8 mouse cellular contexts compared by ENCODE assay signal in genomic region chr14:55584702-55585565, GRCm38 (mm10). TPM values are rescaled to one million over a fixed set of nuclear protein-coding genes. Genes with fewer than 3 reads are reported as not detected.
DNase-seq lines count a peak whose midpoint lies in the region; ATAC-seq and TF ChIP-seq lines count a peak whose summit lies in the region.

TSS of gene Emc9 (minus strand) at chr14:55585302.

- peak within 1 kb of the TSS; percentile 70; the same call in 1 of the 2 replicates for H3K27ac ChIP-seq in hindbrain, embryonic 16.5 days (ENCODE audit: low read depth, low read length)
- peak within 1 kb of the TSS; percentile 93 for H3K27ac ChIP-seq in left cerebral cortex, adult 2 months
- H3K27ac ChIP-seq in macrophage = peak within 1 kb of the TSS; percentile 43

- 2% methylated on average over 37 of the region's 43 CpGs for WGBS in hindbrain, embryonic 16.5 days
- 12% methylated on average over 41 of the region's 43 CpGs for WGBS in macrophage (ENCODE audit: missing documents)

- TF ChIP-seq CTCF in left cerebral cortex, adult 2 months (IDR thresholded peaks at IDR 0.05) = no peak; the same call in 1 of the 2 replicates

- peak; percentile 78 for ATAC-seq in activated CD4-positive, CD25-positive, alpha-beta regulatory T cell, adult 4 months
- peak; percentile 83 for ATAC-seq in hindbrain, embryonic 16.5 days

- H3K4me3 ChIP-seq in hindbrain, embryonic 16.5 days (ENCODE audit: low read length) = peak within 1 kb of the TSS; percentile 56
- H3K4me3 ChIP-seq in left cerebral cortex, adult 2 months = peak within 1 kb of the TSS; percentile 90
- peak within 1 kb of the TSS; percentile 70 for H3K4me3 ChIP-seq in macrophage (ENCODE audit: inconsistent target)

- H3K9me3 ChIP-seq in hindbrain, embryonic 16.5 days (ENCODE audit: control insufficient read depth, low read length) = no peaks in the 10 kb centered on the region

- peak within 1 kb of the TSS; percentile 68 for H3K4me2 ChIP-seq in hindbrain, embryonic 16.5 days (ENCODE audit: low read length)

- peak; percentile 76 to 78 for DNase-seq in cerebellum, postnatal 36 days
- DNase-seq in gastrocnemius, adult 8-10 months (ENCODE audit: low spot score in 2 of 2) = peak; percentile 70 to 79
- DNase-seq in left cerebral cortex, adult 2 months (ENCODE audit: extremely low spot score in 1 of 2, low spot score in 2 of 2) = peak; percentile 59 to 64
- peak; percentile 64 to 67 for DNase-seq in right cerebral cortex, adult 2 months (ENCODE audit: low spot score in 2 of 2)
- peak; percentile 64 for DNase-seq in urinary bladder, postnatal 25 days (ENCODE audit: low spot score)

- peaks cover 6% of the 10 kb centered on the region for H3K4me1 ChIP-seq in hindbrain, embryonic 16.5 days (ENCODE audit: control insufficient read depth, insufficient read depth, low read depth, low read length)

- H3K36me3 ChIP-seq in hindbrain, embryonic 16.5 days (ENCODE audit: control insufficient read depth, insufficient read depth, low read length) = peaks cover 9% of the 10 kb centered on the region
- H3K36me3 ChIP-seq in macrophage (ENCODE audit: inconsistent target) = peaks cover 42% of the 10 kb centered on the region

- intact Hi-C loops in left cerebral cortex, adult 2 months (cut with DNase I) = no loop called here

- H3K27me3 ChIP-seq in hindbrain, embryonic 16.5 days (replicated peaks; ENCODE audit: control insufficient read depth, insufficient read depth, low read length) = no peaks in the 10 kb centered on the region

- H3K79me2 ChIP-seq in macrophage (ENCODE audit: inconsistent target) = peaks cover 31% of the 10 kb centered on the region

- H3K9ac ChIP-seq in hindbrain, embryonic 16.5 days (ENCODE audit: low read depth, low read length) = peak within 1 kb of the TSS; percentile 75

RNA-seq across cellular contexts. Expression of gene Emc9, which starts in this region (rescaled TPM):
- polyA plus RNA-seq in activated CD4-positive, CD25-positive, alpha-beta regulatory T cell, adult 4 months (2017; shearing (Covaris generic)) = 10 to 100 TPM; 25.2 to 28.6 TPM
- total RNA-seq in gastrocnemius, adult 8-10 months (2022) = 10 to 100 TPM; 30.6 to 41.6 (median 37.6) TPM
- polyA plus RNA-seq in hindbrain, embryonic 16.5 days (2015; fragmentation: Nextera tagmentation; extraction: Ambion mirVana) = 49.4 and 64.2 TPM in 2 replicates
- total RNA-seq in left cerebral cortex, adult 2 months (2021) = 10 to 100 TPM; 49.8 to 50.3 TPM
- 10 to 100 TPM in 18 of 26 experiments, 1 to 10 TPM in 8; 7.2 to 51.2 (median 15.6) TPM for total RNA-seq in macrophage (2018; cell fraction: chromatin; rRNA removed)
- 10 to 100 TPM; 11.2 to 26.1 (median 17.0) TPM for total RNA-seq in macrophage (2018; cell fraction: cytosol; rRNA removed)
- 10 to 100 TPM in 20 of 26 experiments, 1 to 10 TPM in 6; 7.9 to 36.5 (median 15.7) TPM for total RNA-seq in macrophage (2018; cell fraction: nucleus; rRNA removed)
- 11.9 to 22.1 TPM (median 17.9 TPM) in 3 replicates for polyA plus RNA-seq in macrophage (2018)

Comparison
In these comparisons a context has a peak if more than half of its experiments do, and no peak if none do; other contexts are left out.
1. Peak in every context shown above with its lines: DNase-seq, ATAC-seq, H3K4me3 ChIP-seq and H3K27ac ChIP-seq.
2. H3K27ac ChIP-seq: peak in every context shown above with its lines; median percentile 93 in left cerebral cortex, adult 2 months; 70 in hindbrain, embryonic 16.5 days; 43 in macrophage.